Mouse (Mus musculus) olfactory bulb, adult 2 months (tissue): Measurements from ENCODE around the gene Foxp1. TPM values are rescaled to one million over a fixed set of nuclear protein-coding genes. Genes with fewer than 3 reads are reported as not detected.

Experiments
- H3K27ac ChIP-seq: fragments of 200-500 bp; 2 replicates; pipeline ENCODE4 v1.5.1; 2012; ENCODE audit warnings: low read depth, low read length; ENCODE audit not compliant: insufficient read depth
- H3K4me1 ChIP-seq: fragments of 200-500 bp; 2 replicates; pipeline ENCODE4 v1.6.1; 2012; ENCODE audit warnings: low read length; ENCODE audit not compliant: control insufficient read depth, insufficient read depth
- H3K4me3 ChIP-seq: fragments of 200-500 bp; 2 replicates; pipeline ENCODE4 v1.5.1; 2012; ENCODE audit warnings: mild to moderate bottlenecking, low read depth, low read length, moderate library complexity; ENCODE audit not compliant: insufficient read depth
- CTCF ChIP-seq: fragments of 200-500 bp; IDR thresholded peaks from 2 replicates; pipeline ENCODE4 v1.5.1; 2012; ENCODE audit warnings: low read depth, mild to moderate bottlenecking, low read length, moderate library complexity; ENCODE audit not compliant: insufficient read depth
- POLR2A ChIP-seq: fragments of 200-500 bp; IDR thresholded peaks from 2 replicates; pipeline ENCODE4 v1.6.1; 2012; ENCODE audit warnings: mild to moderate bottlenecking, low read depth, low read length, moderate library complexity; ENCODE audit not compliant: insufficient read depth
- WGBS: fragments of 180-500 bp; shearing (Covaris S2); methylation state at CpG from one replicate; pipeline ENCODE4 v1.1.7; 2018; 5-methylcytosine and 5-hydroxymethylcytosine counted together
- polyA plus RNA-seq: library from polyadenylated mRNA; stranded (reverse); fragments of >200 nt; gene quantifications from 2 replicates; pipeline ENCODE4 v1.2.4, GENCODE M21; 2012; ENCODE audit warnings: low replicate concordance; ENCODE audit not compliant: missing spikeins, insufficient read depth, insufficient read length

The Foxp1 gene
- polyA plus RNA-seq, 1 experiment = not detected

GRCm38 (mm10) chr6:99478873-99479650 lies 43.5 kb downstream of the Foxp1 start:
- Histone ChIP-seq H3K4me1 (peaks cover 2% of the 10 kb centered on the region; the same call in 1 of the 2 replicates), H3K27ac (no peak overlapping the region), H3K4me3 (no peak overlapping the region)
- WGBS = 95% methylated on average over 13 of the region's 13 CpGs
- TF ChIP-seq POLR2A (no peak), CTCF (no peak)

- TF ChIP-seq POLR2A (no peak), CTCF (no peak)
- Histone ChIP-seq H3K4me1 (no peaks in the 10 kb centered on the region), H3K27ac (no peak overlapping the region), H3K4me3 (no peak overlapping the region)
- 90% methylated on average over 9 of the region's 9 CpGs for WGBS
Measured at GRCm38 (mm10) chr6:99475040-99475439, 47.5 kb downstream of the Foxp1 start.

GRCm38 (mm10) chr6:99470906-99471305 lies 51.6 kb downstream of the Foxp1 start:
- H3K4me1 ChIP-seq = no peaks in the 10 kb centered on the region
- no peak overlapping the region for H3K4me3 ChIP-seq
- 89% methylated on average over 5 of the region's 5 CpGs for whole genome bisulfite sequencing
- H3K27ac ChIP-seq = no peak overlapping the region
- TF ChIP-seq POLR2A (no peak), CTCF (no peak)

- H3K27ac ChIP-seq = no peak overlapping the region
- H3K4me3 ChIP-seq = no peak overlapping the region
- H3K4me1 ChIP-seq = no peaks in the 10 kb centered on the region
- TF ChIP-seq CTCF (no peak), POLR2A (no peak)
- WGBS = 97% methylated on average over 12 of the region's 12 CpGs
Measured at GRCm38 (mm10) chr6:99469134-99469834, 53.2 kb downstream of the Foxp1 start.

- Histone ChIP-seq H3K4me1 (no peaks in the 10 kb centered on the region), H3K4me3 (no peak overlapping the region), H3K27ac (no peak overlapping the region)
- 85% methylated on average over 3 of the region's 3 CpGs for WGBS
- TF ChIP-seq CTCF (no peak), POLR2A (no peak)
Measured at GRCm38 (mm10) chr6:99467831-99468230, 54.7 kb downstream of the Foxp1 start.

GRCm38 (mm10) chr6:99467109-99467508 lies 55.4 kb downstream of the Foxp1 start:
- WGBS = 78% methylated on average over 8 of the region's 8 CpGs
- Histone ChIP-seq H3K4me3 (no peak overlapping the region), H3K4me1 (no peaks in the 10 kb centered on the region), H3K27ac (no peak overlapping the region)
- TF ChIP-seq CTCF (no peak), POLR2A (no peak)

GRCm38 (mm10) chr6:99466354-99466753 lies 56.2 kb downstream of the Foxp1 start:
- TF ChIP-seq CTCF (no peak), POLR2A (no peak)
- Histone ChIP-seq H3K4me1 (no peaks in the 10 kb centered on the region), H3K4me3 (no peak overlapping the region), H3K27ac (no peak overlapping the region)
- 81% methylated on average over 8 of the region's 8 CpGs for WGBS

GRCm38 (mm10) chr6:99464449-99464848 lies 58.1 kb downstream of the Foxp1 start:
- 96% methylated on average over 4 of the region's 4 CpGs for WGBS
- TF ChIP-seq CTCF (no peak), POLR2A (no peak)
- Histone ChIP-seq H3K4me3 (no peak overlapping the region), H3K27ac (no peak overlapping the region), H3K4me1 (no peaks in the 10 kb centered on the region)

- WGBS = 83% methylated on average over 7 of the region's 7 CpGs
- TF ChIP-seq CTCF (no peak), POLR2A (no peak)
- Histone ChIP-seq H3K4me1 (no peaks in the 10 kb centered on the region), H3K27ac (no peak overlapping the region), H3K4me3 (no peak overlapping the region)
Measured at GRCm38 (mm10) chr6:99463906-99464305, 58.6 kb downstream of the Foxp1 start.
